Mouse (Mus musculus): ENCODE measurements around the gene Nav2.

- TF ChIP-seq CTCF (conservative IDR thresholded peaks at IDR 0.05; ENCODE audit: low read length) = no peak
- TF ChIP-seq NANOG (IDR thresholded peaks at IDR 0.05; ENCODE audit: borderline replicate concordance, low read length) = no peak
Observed at GRCm38 (mm10) chr7:49525348-49526100, 617.0 kb downstream of the Nav2 start.

Measured in E14TG2a.4 (cell line).